Mouse (Mus musculus) kidney, adult 11 months (tissue): ENCODE results near the gene Abca8b.
"Not testable (repeated sequence)": the region's sequence is repeated elsewhere in the genome, so short reads cannot be mapped to it uniquely, and the experiment has no call there.

Experiments used
- DNase-seq: peaks from one replicate; pipeline ENCODE4 v3.0.0; 2022

Abca8b gene

GRCm38 (mm10) chr11:109913156-109913555, 82.5 kb downstream of the Abca8b start:
- not testable (repeated sequence) for DNase-seq

GRCm38 (mm10) chr11:109912118-109912517, 83.5 kb downstream of the Abca8b start:
- not testable (repeated sequence) for DNase-seq

- peak; percentile 13 for DNase-seq
Measured at GRCm38 (mm10) chr11:109909801-109910200, 85.8 kb downstream of the Abca8b start.

- DNase-seq, result no peak
Measured at GRCm38 (mm10) chr11:109908207-109909031, 87.2 kb downstream of the Abca8b start.

- DNase-seq, result no peak
Measured at GRCm38 (mm10) chr11:109907508-109907907, 88.1 kb downstream of the Abca8b start.

GRCm38 (mm10) chr11:109902616-109903598, 92.7 kb downstream of the Abca8b start:
- DNase-seq, result no peak

GRCm38 (mm10) chr11:109900491-109901241, 95.0 kb downstream of the Abca8b start:
- DNase-seq, result no peak

GRCm38 (mm10) chr11:109898791-109899467, 96.7 kb downstream of the Abca8b start:
- no peak for DNase-seq

- DNase-seq, result no peak
Measured at GRCm38 (mm10) chr11:109895952-109896530, 99.6 kb downstream of the Abca8b start.

- no peak for DNase-seq
Measured at GRCm38 (mm10) chr11:109895496-109895895, 100.1 kb downstream of the Abca8b start.

- no peak for DNase-seq
Measured at GRCm38 (mm10) chr11:109893894-109894804, 101.5 kb downstream of the Abca8b start.

GRCm38 (mm10) chr11:109891989-109892386, 103.7 kb downstream of the Abca8b start:
- no peak for DNase-seq

- DNase-seq, result no peak
Measured at GRCm38 (mm10) chr11:109891371-109891988, 104.2 kb downstream of the Abca8b start.

GRCm38 (mm10) chr11:109889595-109889994, 106.0 kb downstream of the Abca8b start:
- DNase-seq, result no peak

- DNase-seq, result no peak
Measured at GRCm38 (mm10) chr11:109886757-109887156, 108.9 kb downstream of the Abca8b start.

GRCm38 (mm10) chr11:109885521-109885920, 110.1 kb downstream of the Abca8b start:
- DNase-seq, result no peak

GRCm38 (mm10) chr11:109884801-109885200, 110.8 kb downstream of the Abca8b start:
- peak; percentile 61 for DNase-seq

GRCm38 (mm10) chr11:109884126-109884525, 111.5 kb downstream of the Abca8b start:
- DNase-seq, result no peak
